Mouse (Mus musculus) splenic B cell, adult 2 months (primary cell): ENCODE measurements around the gene Slk.

ENCODE experiments used
- DNase-seq: peaks from one replicate; pipeline ENCODE4 v3.0.0-alpha.2; 2011; ENCODE audit warnings: low read depth, low spot score
- H3K27me3 ChIP-seq: 2 replicates; pipeline ENCODE4 v1.6.1; 2012; ENCODE audit warnings: mild to moderate bottlenecking, low read length, moderate library complexity, mixed read lengths; ENCODE audit not compliant: control insufficient read depth, poor library complexity, insufficient read depth, severe bottlenecking
- H3K36me3 ChIP-seq: 2 replicates; pipeline ENCODE4 v1.6.1; 2012; ENCODE audit warnings: mild to moderate bottlenecking, low read length, moderate library complexity, mixed read lengths; ENCODE audit not compliant: control insufficient read depth, poor library complexity, insufficient read depth, severe bottlenecking

The Slk gene

DNA sequence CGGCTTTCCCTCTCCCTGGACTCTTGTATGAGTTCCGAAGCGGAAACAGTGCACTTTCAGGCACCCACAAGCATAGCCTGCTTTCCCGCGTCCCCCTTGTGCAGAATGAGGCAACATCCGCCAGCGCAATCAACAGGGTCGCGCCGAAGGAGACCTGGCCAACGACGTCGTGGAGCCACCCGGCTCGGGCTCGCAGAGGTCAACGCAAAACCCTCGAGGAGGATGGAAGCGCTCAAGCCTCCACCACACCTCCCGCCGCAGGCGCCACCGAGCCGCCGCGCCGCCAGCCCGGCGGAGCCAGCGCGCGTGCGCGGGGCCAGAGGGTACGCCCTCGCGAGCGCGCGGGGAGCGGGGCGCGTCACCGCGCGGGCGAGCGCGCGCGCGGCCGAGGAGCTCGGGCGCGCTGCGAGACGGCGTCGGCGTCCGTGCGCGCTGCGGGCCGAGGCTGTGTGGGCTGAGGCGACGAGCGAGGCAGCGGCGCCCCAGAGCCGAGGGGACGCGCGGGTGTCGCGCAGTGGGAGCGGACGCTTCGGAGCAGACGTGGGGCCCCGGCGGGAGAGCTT, at the start of gene Slk:
Gene Slk, plus strand, starts transcription at position 454 of the 563 bp plus-strand sequence.
- no peaks in the 10 kb centered on the region for H3K36me3 ChIP-seq
- DNase-seq: peak; percentile 88
- H3K27me3 ChIP-seq: no peaks in the 10 kb centered on the region

DNA sequence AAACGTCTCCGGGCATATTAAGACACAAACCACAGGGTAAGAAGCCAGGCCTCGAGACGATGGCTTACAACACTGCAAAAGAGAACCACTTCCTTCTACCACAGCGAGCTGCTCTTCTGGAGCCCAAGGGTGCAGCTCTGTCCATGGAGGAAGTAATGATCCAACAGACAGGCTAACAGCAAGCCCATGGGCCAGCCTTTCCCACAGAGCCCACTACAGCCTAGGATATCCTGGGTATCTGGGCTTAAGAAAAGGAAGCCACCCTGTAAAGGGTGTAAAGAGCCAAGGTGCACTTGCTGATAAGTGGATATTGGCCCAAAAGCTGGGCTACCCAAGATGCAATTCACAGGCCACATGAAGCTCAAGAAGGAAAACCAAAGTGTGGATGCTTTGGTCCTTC, 48.2 kb upstream of the Slk start:
- no peaks in the 10 kb centered on the region for H3K27me3 ChIP-seq
- DNase-seq: no peak
- H3K36me3 ChIP-seq: peaks cover 11% of the 10 kb centered on the region

DNA sequence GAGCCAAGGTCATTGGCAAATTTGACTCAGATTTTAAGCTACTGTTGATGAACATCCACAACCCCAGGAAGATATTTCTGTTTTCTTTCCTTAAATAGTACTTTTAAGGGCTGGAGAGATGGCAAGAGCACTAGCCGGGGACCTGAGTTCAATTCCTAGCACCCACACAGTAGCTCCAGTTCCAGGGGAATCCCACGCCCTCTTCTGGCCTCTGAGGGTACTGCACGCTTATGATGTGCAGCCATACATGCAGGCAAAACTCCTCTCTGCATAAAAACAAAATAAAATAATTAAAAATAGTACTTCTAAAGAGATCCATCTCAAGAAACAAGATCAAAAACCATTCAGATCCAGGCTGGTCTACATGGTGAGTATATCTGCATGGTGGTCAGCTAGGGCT, 47.0 kb upstream of the Slk start:
- Histone ChIP-seq H3K36me3 (peaks cover 11% of the 10 kb centered on the region), H3K27me3 (no peaks in the 10 kb centered on the region)
- DNase-seq: peak; percentile 45

GRCm38 (mm10) chr19:47534131-47534530, 45.3 kb upstream of the Slk start:
- peaks cover 6% of the 10 kb centered on the region; the same call in 1 of the 2 replicates for H3K36me3 ChIP-seq
- no peaks in the 10 kb centered on the region for H3K27me3 ChIP-seq
- no peak for DNase-seq

GRCm38 (mm10) chr19:47536521-47537299, 42.8 kb upstream of the Slk start:
- peaks cover 3% of the 10 kb centered on the region; the same call in 1 of the 2 replicates for H3K36me3 ChIP-seq
- no peaks in the 10 kb centered on the region for H3K27me3 ChIP-seq
- DNase-seq: peak; percentile 96

DNA sequence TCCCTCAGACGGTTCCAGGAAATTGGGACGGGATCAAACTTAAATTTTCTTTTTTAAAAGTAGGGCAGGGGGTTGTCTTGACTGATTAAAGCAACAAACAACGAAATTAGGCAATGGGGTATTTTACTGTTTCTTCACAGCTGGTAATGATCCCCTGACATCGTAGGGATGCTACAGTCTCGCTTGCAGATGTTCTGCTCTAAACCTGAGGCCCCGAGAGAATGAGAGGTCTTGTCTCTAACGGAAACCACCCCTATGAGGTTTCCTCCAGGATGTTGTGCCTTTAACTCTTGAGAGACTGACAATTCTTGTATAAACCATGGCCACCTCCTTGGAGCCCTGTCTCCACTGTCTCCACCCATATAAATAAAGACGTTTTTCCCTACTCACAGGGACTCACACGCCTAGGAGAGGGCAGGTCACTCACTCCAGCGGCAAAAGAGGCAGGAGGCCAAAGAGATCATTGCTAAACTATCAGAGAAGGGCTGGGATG, 42.1 kb upstream of the Slk start, which contains the start of gene Stn1:
Gene Stn1, minus strand, starts transcription at position 208 of the 493 bp plus-strand sequence.
- Histone ChIP-seq H3K27me3 (no peaks in the 10 kb centered on the region), H3K36me3 (peaks cover 3% of the 10 kb centered on the region; the same call in 1 of the 2 replicates)
- peak; percentile 55 for DNase-seq

DNA sequence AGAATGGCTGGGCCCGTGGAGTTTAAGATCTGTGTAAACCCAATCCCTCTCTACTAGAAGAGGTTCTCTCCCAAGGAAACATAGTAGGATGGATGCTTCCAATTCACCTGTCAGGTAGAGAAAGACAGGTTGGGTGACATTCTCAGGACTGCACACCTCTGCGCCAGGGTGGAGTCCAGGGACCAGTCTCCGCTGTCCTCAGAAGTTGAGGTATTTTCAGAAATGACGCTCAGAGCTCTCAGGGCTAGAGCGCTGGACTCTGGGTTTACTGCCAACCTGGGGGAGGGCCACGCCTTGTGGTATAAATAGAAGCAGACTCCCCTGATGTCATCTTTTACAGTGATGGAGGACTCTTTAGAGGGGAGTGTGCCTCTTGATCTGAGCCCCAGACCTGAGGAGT, 41.6 kb upstream of the Slk start:
- H3K27me3 ChIP-seq: no peaks in the 10 kb centered on the region
- H3K36me3 ChIP-seq: 0 out of 2 replicates have a peak, but pooled peaks cover 1% of the 10 kb centered on the region
- DNase-seq: peak; percentile 25

DNA sequence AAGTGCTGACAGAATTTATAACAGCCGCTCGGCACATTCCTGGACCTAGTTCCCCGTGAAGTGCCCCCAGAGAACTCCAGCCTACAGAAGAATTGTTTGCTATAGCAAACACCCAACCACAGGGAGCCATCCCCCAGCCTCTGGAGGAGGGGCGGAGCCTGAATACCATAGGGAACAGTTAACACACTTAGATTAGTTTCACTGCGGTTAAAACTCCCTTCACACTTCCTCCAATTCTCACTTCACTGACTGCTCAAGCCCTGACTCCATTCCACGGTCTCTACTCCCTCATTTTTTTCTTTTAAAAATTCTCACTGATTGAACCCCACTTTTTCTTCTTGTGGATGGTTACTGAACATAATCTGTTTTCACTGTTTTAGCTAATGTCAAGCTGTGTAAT, 40.7 kb upstream of the Slk start:
- H3K27me3 ChIP-seq: no peaks in the 10 kb centered on the region
- DNase-seq: peak; percentile 67
- no peaks in the 10 kb centered on the region for H3K36me3 ChIP-seq

GRCm38 (mm10) chr19:47542441-47542840, 37.0 kb upstream of the Slk start:
- H3K36me3 ChIP-seq: no peaks in the 10 kb centered on the region
- H3K27me3 ChIP-seq: no peaks in the 10 kb centered on the region
- DNase-seq: no peak

- DNase-seq: no peak
- H3K36me3 ChIP-seq: no peaks in the 10 kb centered on the region
- H3K27me3 ChIP-seq: no peaks in the 10 kb centered on the region
These were observed 34.4 kb upstream of the Slk start for GRCm38 (mm10) chr19:47545055-47545454.

- Histone ChIP-seq H3K36me3 (no peaks in the 10 kb centered on the region), H3K27me3 (no peaks in the 10 kb centered on the region)
- no peak for DNase-seq
These were observed 34.0 kb upstream of the Slk start for GRCm38 (mm10) chr19:47545528-47545927.

DNA sequence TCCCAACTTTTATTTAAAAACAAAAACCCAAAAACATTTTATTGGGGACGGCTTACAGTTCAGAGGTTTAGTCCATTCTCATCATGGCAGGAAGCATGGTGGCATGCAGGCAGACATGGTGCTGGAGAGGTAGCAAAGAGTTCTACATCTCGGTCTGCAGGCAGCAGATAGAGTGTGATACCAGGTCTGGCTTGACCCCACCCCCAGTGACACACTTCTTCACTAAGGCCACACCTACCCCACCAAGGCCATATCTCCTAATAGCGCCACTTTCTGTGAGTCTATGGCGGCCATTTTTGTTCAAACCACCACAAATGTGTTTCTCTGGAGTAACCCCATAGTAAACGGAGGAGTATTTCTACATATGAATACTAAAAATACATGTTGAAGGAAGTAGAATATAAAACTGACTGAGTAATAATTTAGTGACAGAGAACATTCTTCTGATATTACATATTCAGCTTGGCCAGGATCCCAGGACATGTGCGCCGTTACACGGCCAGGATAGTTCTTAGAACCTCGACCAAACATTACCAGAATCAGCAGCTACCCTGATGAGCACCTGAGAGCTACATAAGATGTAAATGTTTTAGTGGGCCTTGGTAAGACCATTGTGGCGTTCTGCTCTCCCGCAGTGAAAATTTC, 30.9 kb upstream of the Slk start:
- DNase-seq: no peak
- no peaks in the 10 kb centered on the region for H3K27me3 ChIP-seq
- H3K36me3 ChIP-seq: no peaks in the 10 kb centered on the region

DNA sequence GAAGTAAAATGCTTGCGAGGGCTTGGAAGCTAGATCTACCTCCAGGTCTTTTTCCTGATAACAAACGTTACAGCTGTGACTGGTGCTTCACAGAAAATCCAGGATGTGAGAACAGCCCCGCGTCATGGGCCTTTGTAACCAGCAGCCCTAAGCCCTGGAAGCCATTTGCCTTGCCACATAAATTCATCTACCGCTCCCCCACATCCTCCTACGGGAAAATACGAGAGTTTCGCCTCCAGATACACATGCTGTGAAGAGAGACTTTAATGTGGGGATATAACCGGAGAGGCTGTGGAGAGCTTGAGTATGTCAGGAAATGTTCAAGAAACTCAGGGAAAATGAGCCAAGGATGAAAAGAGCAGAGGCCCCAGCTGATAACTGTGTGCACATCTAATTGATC, 30.3 kb upstream of the Slk start:
- no peak for DNase-seq
- no peaks in the 10 kb centered on the region for H3K36me3 ChIP-seq

GRCm38 (mm10) chr19:47549584-47549983, 29.9 kb upstream of the Slk start:
- no peaks in the 10 kb centered on the region for H3K36me3 ChIP-seq
- no peaks in the 10 kb centered on the region for H3K27me3 ChIP-seq
- no peak for DNase-seq

More for the DNA sequence above, 30.3 kb upstream of the Slk start:
- H3K27me3 ChIP-seq: no peaks in the 10 kb centered on the region

DNA sequence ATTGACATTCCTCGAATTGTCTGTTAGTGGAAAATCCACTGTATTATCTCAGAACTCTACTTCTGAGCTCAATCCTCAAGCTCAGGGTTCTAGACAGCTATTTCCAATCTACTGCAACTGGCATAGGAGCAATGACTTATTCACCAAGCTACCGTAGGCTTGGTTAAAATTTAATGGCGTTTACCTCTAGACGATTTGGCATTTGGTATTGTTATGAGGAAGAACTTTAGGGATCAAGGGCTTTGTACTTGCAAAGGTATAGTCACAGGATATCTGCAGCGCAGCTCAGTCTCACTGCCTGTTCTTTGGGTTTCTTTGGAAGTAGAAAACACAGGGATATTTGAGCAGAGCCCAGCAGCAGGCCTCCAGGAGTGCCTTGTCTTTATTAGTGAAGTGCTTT, 20.3 kb upstream of the Slk start:
- no peak for DNase-seq
- H3K27me3 ChIP-seq: no peaks in the 10 kb centered on the region

More for the DNA sequence above, 20.3 kb upstream of the Slk start:
- H3K36me3 ChIP-seq: no peaks in the 10 kb centered on the region
